Mouse (Mus musculus) E14TG2a.4 (cell line): Measurements from ENCODE around the gene Bmp2k.

Source experiments
- CTCF ChIP-seq: conservative IDR thresholded peaks from 2 replicates; pipeline ENCODE4 v1.5.1; 2014; ENCODE audit warnings: low read length
- NANOG ChIP-seq: IDR thresholded peaks from 2 replicates; pipeline ENCODE4 v1.6.1; 2014; ENCODE audit warnings: borderline replicate concordance, low read length, mixed read lengths
- POU5F1 ChIP-seq: IDR thresholded peaks from 2 replicates; pipeline ENCODE4 v1.6.1; 2014; ENCODE audit warnings: low read length, borderline replicate concordance

DNA sequence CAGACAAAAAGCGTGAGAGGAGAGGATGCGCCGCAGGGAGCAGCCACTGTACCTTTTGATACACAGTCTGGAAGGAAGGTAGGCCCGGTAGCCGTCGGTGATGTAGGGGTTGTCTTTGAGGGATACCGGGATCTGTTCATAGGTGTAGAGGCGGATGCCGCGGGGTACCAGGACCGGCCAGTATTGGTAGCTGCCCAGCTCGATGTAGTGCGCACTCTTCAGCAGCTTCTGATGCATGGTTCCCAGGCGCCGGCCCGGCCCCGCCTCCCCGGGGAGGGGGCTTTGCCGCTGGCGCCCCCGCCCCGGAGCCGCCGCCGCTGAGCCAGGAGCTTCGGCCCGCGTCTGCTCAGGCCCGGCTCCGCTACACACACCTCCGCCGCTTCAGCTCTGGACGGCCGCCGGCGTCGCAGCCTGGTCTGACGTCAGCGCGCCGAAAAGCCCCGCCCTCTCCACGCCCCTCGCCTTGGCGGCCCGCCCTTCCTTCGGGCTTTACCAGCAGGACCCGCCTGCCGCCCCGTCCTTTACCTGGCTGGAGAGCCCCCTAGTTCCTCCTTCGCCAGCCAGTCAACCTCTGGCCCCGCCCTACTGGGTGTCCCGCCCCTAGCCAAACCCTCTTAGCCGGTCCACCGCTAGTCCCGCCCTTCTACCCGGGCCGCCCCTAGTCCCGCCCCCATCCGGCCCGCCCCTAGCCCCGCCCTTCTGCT is 113.9 kb downstream of the Bmp2k start, which contains the start of gene Paqr3:
- TF ChIP-seq CTCF (no peak), POU5F1 (no peak), NANOG (no peak)
